ENCODE assay signal across 15 mouse cellular contexts in genomic region chr5:76651151-76651725, GRCm38 (mm10). TPM values are rescaled to one million over a fixed set of nuclear protein-coding genes. Genes with fewer than 3 reads are reported as not detected.
DNase-seq lines count a peak whose midpoint lies in the region; ATAC-seq lines count a peak whose summit lies in the region.
"Had no signal": no experiment of that assay in that cellular context is flagged by ENCODE, and none has a peak within 500 bp of the region (broad histone marks: within the 10 kb centered on the region; RNA-seq: fewer than 3 reads in every experiment).

No protein-coding gene starts in this region.

- H3K4me2 ChIP-seq in forebrain, embryonic 11.5 days (ENCODE audit: low read depth, low read length, severe bottlenecking) = no peak overlapping the region
- H3K4me2 ChIP-seq in midbrain, embryonic 11.5 days = no peak overlapping the region
- no peak overlapping the region for H3K4me2 ChIP-seq in midbrain, embryonic 14.5 days (ENCODE audit: low read length)

- no peak overlapping the region for H3K9ac ChIP-seq in forebrain, embryonic 11.5 days (ENCODE audit: low read length)
- no peak overlapping the region for H3K9ac ChIP-seq in midbrain, embryonic 11.5 days (ENCODE audit: low read length)
- H3K9ac ChIP-seq in midbrain, embryonic 14.5 days (replicated peaks; ENCODE audit: low read length) = no peak overlapping the region

- 63% methylated on average over 5 of the region's 5 CpGs for WGBS in forebrain, embryonic 11.5 days
- 61% methylated on average over 5 of the region's 5 CpGs for WGBS in forebrain, embryonic 10.5 days
- 60% methylated on average over 5 of the region's 5 CpGs for WGBS in midbrain, embryonic 11.5 days
- 63% methylated on average over 5 of the region's 5 CpGs for WGBS in midbrain, embryonic 10.5 days
- 42% methylated on average over 5 of the region's 5 CpGs for WGBS in midbrain, embryonic 14.5 days

- H3K4me3 ChIP-seq in forebrain, embryonic 11.5 days (ENCODE audit: low read depth, low read length) = no peak overlapping the region
- no peak overlapping the region for H3K4me3 ChIP-seq in forebrain, embryonic 10.5 days
- H3K4me3 ChIP-seq in midbrain, embryonic 11.5 days (ENCODE audit: low read depth, low read length) = no peak overlapping the region
- H3K4me3 ChIP-seq in midbrain, embryonic 10.5 days = no peak overlapping the region
- H3K4me3 ChIP-seq in midbrain, embryonic 14.5 days (replicated peaks; ENCODE audit: low read depth, low read length) = no peak overlapping the region
- H3K4me3 ChIP-seq: myocyte had no signal

- no peaks in the 10 kb centered on the region for H3K9me3 ChIP-seq in forebrain, embryonic 11.5 days (ENCODE audit: control insufficient read depth, low read length)
- no peaks in the 10 kb centered on the region for H3K9me3 ChIP-seq in forebrain, embryonic 10.5 days
- H3K9me3 ChIP-seq in midbrain, embryonic 11.5 days (ENCODE audit: control insufficient read depth, low read length) = no peaks in the 10 kb centered on the region
- no peaks in the 10 kb centered on the region for H3K9me3 ChIP-seq in midbrain, embryonic 10.5 days (replicated peaks)
- H3K9me3 ChIP-seq in midbrain, embryonic 14.5 days (ENCODE audit: control insufficient read depth, low read length) = no peaks in the 10 kb centered on the region

- no peak overlapping the region for H3K27ac ChIP-seq in forebrain, embryonic 11.5 days (ENCODE audit: low read depth, low read length)
- H3K27ac ChIP-seq in forebrain, embryonic 10.5 days = no peak overlapping the region
- no peak overlapping the region for H3K27ac ChIP-seq in midbrain, embryonic 11.5 days (ENCODE audit: low read depth, low read length)
- H3K27ac ChIP-seq in midbrain, embryonic 10.5 days (replicated peaks) = no peak overlapping the region
- peak overlapping the region; percentile 61 for H3K27ac ChIP-seq in midbrain, embryonic 14.5 days (replicated peaks; ENCODE audit: low read depth, low read length)
- H3K27ac ChIP-seq: stomach, postnatal 0 days had no signal

- H3K27me3 ChIP-seq in forebrain, embryonic 11.5 days (ENCODE audit: control insufficient read depth, insufficient read depth, low read length) = no peaks in the 10 kb centered on the region
- H3K27me3 ChIP-seq in forebrain, embryonic 10.5 days (ENCODE audit: poor library complexity, severe bottlenecking) = peaks cover 10% of the 10 kb centered on the region; the same call in 1 of the 2 replicates
- no peaks in the 10 kb centered on the region for H3K27me3 ChIP-seq in midbrain, embryonic 11.5 days (ENCODE audit: control insufficient read depth, insufficient read depth, low read length)
- H3K27me3 ChIP-seq in midbrain, embryonic 10.5 days (ENCODE audit: low read depth, poor library complexity, severe bottlenecking) = peaks cover 20% of the 10 kb centered on the region
- H3K27me3 ChIP-seq in midbrain, embryonic 14.5 days (ENCODE audit: control insufficient read depth, insufficient read depth, low read length) = no peaks in the 10 kb centered on the region

- H3K36me3 ChIP-seq in forebrain, embryonic 11.5 days (ENCODE audit: control insufficient read depth, insufficient read depth, low read length) = no peaks in the 10 kb centered on the region
- peaks cover 16% of the 10 kb centered on the region for H3K36me3 ChIP-seq in forebrain, embryonic 10.5 days (replicated peaks)
- H3K36me3 ChIP-seq in midbrain, embryonic 11.5 days (ENCODE audit: control insufficient read depth, insufficient read depth, low read length) = no peaks in the 10 kb centered on the region
- peaks cover 11% of the 10 kb centered on the region for H3K36me3 ChIP-seq in midbrain, embryonic 10.5 days
- no peaks in the 10 kb centered on the region for H3K36me3 ChIP-seq in midbrain, embryonic 14.5 days (ENCODE audit: control insufficient read depth, insufficient read depth, low read length)

- no peaks in the 10 kb centered on the region; the same call in 1 of the 2 replicates for H3K4me1 ChIP-seq in forebrain, embryonic 11.5 days (replicated peaks; ENCODE audit: control insufficient read depth, insufficient read depth, low read length)
- H3K4me1 ChIP-seq in forebrain, embryonic 10.5 days = peaks cover 17% of the 10 kb centered on the region
- no peaks in the 10 kb centered on the region for H3K4me1 ChIP-seq in midbrain, embryonic 11.5 days (ENCODE audit: control insufficient read depth, insufficient read depth, low read length)
- H3K4me1 ChIP-seq in midbrain, embryonic 10.5 days = peaks cover 18% of the 10 kb centered on the region
- H3K4me1 ChIP-seq in midbrain, embryonic 14.5 days (ENCODE audit: control insufficient read depth, insufficient read depth, low read length) = peaks cover 13% of the 10 kb centered on the region; the same call in 1 of the 2 replicates

- peak; percentile 44; the same call in 1 of the 2 replicates for ATAC-seq in forebrain, embryonic 11.5 days (replicated peaks; ENCODE audit: low FRiP score)
- peak; percentile 77 for ATAC-seq in midbrain, embryonic 11.5 days (ENCODE audit: low FRiP score)
- peak; percentile 50; the same call in 1 of the 2 replicates for ATAC-seq in midbrain, embryonic 14.5 days (ENCODE audit: low FRiP score, low TSS enrichment)
- ATAC-seq: activated CD4-positive, CD25-positive, alpha-beta regulatory T cell, adult 4 months had no signal

- no peak for DNase-seq in forebrain, embryonic 11.5 days (ENCODE audit: low spot score)
- no peak for DNase-seq in forebrain, embryonic 10.5 days (ENCODE audit: extremely low spot score, low spot score)
- peak; percentile 90 for DNase-seq in midbrain, embryonic 11.5 days (ENCODE audit: low spot score, missing footprints)
- no peak for DNase-seq in midbrain, embryonic 10.5 days (ENCODE audit: low spot score)
- peak; percentile 63 for DNase-seq in midbrain, embryonic 14.5 days
- DNase-seq in layer of hippocampus, adult 18-20 months (ENCODE audit: low spot score in 2 of 2) = no peak
- no peak for DNase-seq in layer of hippocampus, adult 9-10 months (ENCODE audit: low spot score)
- DNase-seq in ovary, postnatal 10 days (ENCODE audit: low spot score) = no peak
- DNase-seq: cerebellum, postnatal 10 days; gastrocnemius, postnatal 14 days; lung, postnatal 36 days; right cerebral cortex, postnatal 14 days had no signal

RNA-seq across cellular contexts. Expression of gene C530008M17Rik, which starts 5.1 kb away (rescaled TPM):
- polyA plus RNA-seq in forebrain, embryonic 11.5 days (2014; fragmentation: Nextera tagmentation; extraction: Ambion mirVana) = 39.8 and 40.6 TPM in 2 replicates
- polyA plus RNA-seq in forebrain, embryonic 10.5 days (2016; fragmentation: Nextera tagmentation; extraction: Ambion mirVana) = 29.7 and 31.6 TPM in 2 replicates
- polyA plus RNA-seq in midbrain, embryonic 11.5 days (2014; fragmentation: Nextera tagmentation; extraction: Ambion mirVana) = 33.0 TPM in 2 replicates
- 31.5 and 36.0 TPM in 2 replicates for polyA plus RNA-seq in midbrain, embryonic 10.5 days (2016; fragmentation: Nextera tagmentation; extraction: Ambion mirVana)
- polyA plus RNA-seq in midbrain, embryonic 14.5 days (2014; fragmentation: Nextera tagmentation; extraction: Ambion mirVana) = 52.1 and 60.0 TPM in 2 replicates
- total RNA-seq in layer of hippocampus, adult 18-20 months (2021) = 10 to 100 TPM; 83.7 to 89.5 TPM

Comparison
In these comparisons a context has a peak if more than half of its experiments do, and no peak if none do; other contexts are left out.
1. DNase-seq: peak in midbrain, embryonic 11.5 days (single experiment) and midbrain, embryonic 14.5 days (single experiment); none in forebrain, embryonic 11.5 days (single experiment), forebrain, embryonic 10.5 days (single experiment), midbrain, embryonic 10.5 days (single experiment), layer of hippocampus, adult 18-20 months (0 of 2), layer of hippocampus, adult 9-10 months (single experiment) and ovary, postnatal 10 days (single experiment).
2. Peak in every context shown above with its lines, with median percentiles within 50 percentile points of each other: ATAC-seq.